In the genomic region with DNA sequence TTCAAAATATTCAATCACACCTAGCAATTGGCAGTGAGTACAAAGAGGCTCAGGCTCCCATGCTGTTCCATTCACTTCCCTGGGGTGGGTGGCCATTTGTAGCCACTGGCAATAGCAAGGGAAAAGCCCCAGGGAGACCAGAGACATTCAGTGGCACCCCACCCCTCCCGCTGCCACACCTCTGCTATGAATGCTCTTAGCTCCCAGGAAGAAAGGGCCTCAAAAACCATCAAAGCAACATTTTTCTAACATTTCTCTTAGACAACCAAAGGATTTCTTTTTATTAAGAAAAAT, we compare ENCODE assay signal across 17 mouse cellular contexts.
DNase-seq lines count a peak whose midpoint lies in the region; ATAC-seq and TF ChIP-seq lines count a peak whose summit lies in the region.
"Had no signal": no experiment of that assay in that cellular context is flagged by ENCODE, and none has a peak within 500 bp of the region (broad histone marks: within the 10 kb centered on the region; RNA-seq: fewer than 3 reads in every experiment).

No protein-coding gene starts in this region.

- no peak for ATAC-seq in midbrain, embryonic 11.5 days (ENCODE audit: low FRiP score)
- ATAC-seq in forebrain, embryonic 14.5 days, result peak; percentile 53
- no peak for ATAC-seq in neural tube, embryonic 15.5 days (ENCODE audit: low FRiP score)
- no peak for ATAC-seq in cerebellum, adult (ENCODE audit: insufficient number of reproducible peaks, low FRiP score, low TSS enrichment)
- ATAC-seq: Patski had no signal

- H3K9me3 ChIP-seq in midbrain, embryonic 10.5 days (replicated peaks), result no peaks in the 10 kb centered on the region
- H3K9me3 ChIP-seq in midbrain, embryonic 11.5 days (ENCODE audit: control insufficient read depth, low read length), result no peaks in the 10 kb centered on the region
- no peaks in the 10 kb centered on the region for H3K9me3 ChIP-seq in forebrain, embryonic 14.5 days (replicated peaks; ENCODE audit: control insufficient read depth, low read length)
- no peaks in the 10 kb centered on the region for H3K9me3 ChIP-seq in limb, embryonic 10.5 days (replicated peaks)
- H3K9me3 ChIP-seq in neural tube, embryonic 15.5 days (replicated peaks), result no peaks in the 10 kb centered on the region
- H3K9me3 ChIP-seq: heart, embryonic 15.5 days; lung, embryonic 15.5 days had no signal

- DNase-seq in midbrain, embryonic 10.5 days (ENCODE audit: low spot score), result no peak
- no peak for DNase-seq in midbrain, embryonic 11.5 days (ENCODE audit: low spot score, missing footprints)
- no peak for DNase-seq in forebrain, embryonic 14.5 days (ENCODE audit: low spot score)
- DNase-seq in limb, embryonic 10.5 days (ENCODE audit: low spot score), result no peak
- DNase-seq in cerebellum, adult 8-10 months, result no peak
- DNase-seq in lung, adult 2 months, result no peak
- DNase-seq: B cell, adult 2 months; cerebellum, adult 11 months; heart, adult 11 months had no signal

- TF ChIP-seq CTCF in lung, adult 2 months (IDR thresholded peaks at IDR 0.05; ENCODE audit: insufficient read depth, low read length), result no peak

- peak overlapping the region; percentile 72 for H3K27ac ChIP-seq in midbrain, embryonic 10.5 days (replicated peaks)
- no peak overlapping the region for H3K27ac ChIP-seq in midbrain, embryonic 11.5 days (ENCODE audit: low read depth, low read length)
- peak overlapping the region; percentile 44; the same call in 1 of the 2 replicates for H3K27ac ChIP-seq in forebrain, embryonic 14.5 days (ENCODE audit: low read depth, low read length)
- H3K27ac ChIP-seq in limb, embryonic 10.5 days, result peak overlapping the region; percentile 84
- peak overlapping the region; percentile 23; the same call in 1 of the 2 replicates for H3K27ac ChIP-seq in neural tube, embryonic 15.5 days (replicated peaks)
- H3K27ac ChIP-seq: heart, embryonic 15.5 days; lung, embryonic 15.5 days had no signal

- H3K27me3 ChIP-seq in midbrain, embryonic 10.5 days (ENCODE audit: low read depth, poor library complexity, severe bottlenecking), result no peaks in the 10 kb centered on the region
- no peaks in the 10 kb centered on the region for H3K27me3 ChIP-seq in midbrain, embryonic 11.5 days (ENCODE audit: control insufficient read depth, insufficient read depth, low read length)
- H3K27me3 ChIP-seq in forebrain, embryonic 14.5 days (replicated peaks; ENCODE audit: control insufficient read depth, insufficient read depth, low read length), result no peaks in the 10 kb centered on the region
- no peaks in the 10 kb centered on the region for H3K27me3 ChIP-seq in limb, embryonic 10.5 days (ENCODE audit: low read depth, poor library complexity, severe bottlenecking)
- H3K27me3 ChIP-seq in neural tube, embryonic 15.5 days (replicated peaks), result no peaks in the 10 kb centered on the region
- H3K27me3 ChIP-seq: heart, embryonic 15.5 days; lung, embryonic 15.5 days; Patski had no signal

- no peak overlapping the region for H3K4me2 ChIP-seq in midbrain, embryonic 11.5 days
- no peak overlapping the region for H3K4me2 ChIP-seq in forebrain, embryonic 14.5 days (ENCODE audit: low read length)
- H3K4me2 ChIP-seq in neural tube, embryonic 15.5 days, result no peak overlapping the region
- H3K4me2 ChIP-seq: heart, embryonic 15.5 days; liver, embryonic 11.5 days; lung, embryonic 15.5 days had no signal

- 16% methylated on average over 1 of the region's 1 CpGs for WGBS in midbrain, embryonic 10.5 days
- WGBS in midbrain, embryonic 11.5 days, result 14% methylated on average over 1 of the region's 1 CpGs
- whole genome bisulfite sequencing in forebrain, embryonic 14.5 days, result 0% methylated on average over 1 of the region's 1 CpGs
- 73% methylated on average over 1 of the region's 1 CpGs for WGBS in limb, embryonic 10.5 days
- 14% methylated on average over 1 of the region's 1 CpGs for WGBS in neural tube, embryonic 15.5 days
- WGBS in lung, adult 2 months, result 96% methylated on average over 1 of the region's 1 CpGs

- peaks cover 37% of the 10 kb centered on the region for H3K4me1 ChIP-seq in midbrain, embryonic 10.5 days
- H3K4me1 ChIP-seq in midbrain, embryonic 11.5 days (ENCODE audit: control insufficient read depth, insufficient read depth, low read length), result peaks cover 10% of the 10 kb centered on the region
- H3K4me1 ChIP-seq in forebrain, embryonic 14.5 days (ENCODE audit: control insufficient read depth, insufficient read depth, low read length), result peaks cover 11% of the 10 kb centered on the region
- H3K4me1 ChIP-seq in limb, embryonic 10.5 days, result peaks cover 27% of the 10 kb centered on the region
- peaks cover 15% of the 10 kb centered on the region for H3K4me1 ChIP-seq in neural tube, embryonic 15.5 days
- no peaks in the 10 kb centered on the region for H3K4me1 ChIP-seq in lung, adult 2 months (ENCODE audit: control insufficient read depth, insufficient read depth, low read length)
- H3K4me1 ChIP-seq: heart, embryonic 15.5 days; lung, embryonic 15.5 days had no signal

- H3K4me3 ChIP-seq in midbrain, embryonic 10.5 days, result no peak overlapping the region
- no peak overlapping the region for H3K4me3 ChIP-seq in midbrain, embryonic 11.5 days (ENCODE audit: low read depth, low read length)
- no peak overlapping the region for H3K4me3 ChIP-seq in forebrain, embryonic 14.5 days (ENCODE audit: low read depth, low read length)
- peak overlapping the region; percentile 4; the same call in 1 of the 2 replicates for H3K4me3 ChIP-seq in limb, embryonic 10.5 days
- H3K4me3 ChIP-seq in neural tube, embryonic 15.5 days (replicated peaks), result no peak overlapping the region
- no peak overlapping the region for H3K4me3 ChIP-seq in lung, adult 2 months (replicated peaks; ENCODE audit: extremely low read depth, low read depth, low read length)
- H3K4me3 ChIP-seq: erythroblast, embryonic 14.5 days; heart, embryonic 15.5 days; lung, embryonic 15.5 days; myocyte had no signal

- TF ChIP-seq POLR2A in lung, adult 2 months (IDR thresholded peaks at IDR 0.05; ENCODE audit: borderline replicate concordance, extremely low read depth, low read depth, low read length), result no peak

- no peak overlapping the region for H3K9ac ChIP-seq in midbrain, embryonic 11.5 days (ENCODE audit: low read length)
- no peak overlapping the region for H3K9ac ChIP-seq in forebrain, embryonic 14.5 days (ENCODE audit: low read length)
- no peak overlapping the region for H3K9ac ChIP-seq in neural tube, embryonic 15.5 days (replicated peaks)
- H3K9ac ChIP-seq: heart, embryonic 15.5 days; lung, embryonic 15.5 days had no signal

- no peaks in the 10 kb centered on the region for H3K36me3 ChIP-seq in midbrain, embryonic 10.5 days
- H3K36me3 ChIP-seq in midbrain, embryonic 11.5 days (ENCODE audit: control insufficient read depth, insufficient read depth, low read length), result no peaks in the 10 kb centered on the region
- H3K36me3 ChIP-seq in forebrain, embryonic 14.5 days (ENCODE audit: control insufficient read depth, insufficient read depth, low read length), result no peaks in the 10 kb centered on the region
- H3K36me3 ChIP-seq in limb, embryonic 10.5 days, result no peaks in the 10 kb centered on the region
- 0 out of 2 replicates have a peak, but pooled peaks cover 3% of the 10 kb centered on the region for H3K36me3 ChIP-seq in neural tube, embryonic 15.5 days
- H3K36me3 ChIP-seq: heart, embryonic 15.5 days; lung, embryonic 15.5 days had no signal
